Mouse (Mus musculus) adrenal gland, adult 10 weeks (tissue): Measurements from ENCODE around the gene Vmn1r185. TPM values are rescaled to one million over a fixed set of nuclear protein-coding genes. Genes with fewer than 3 reads are reported as not detected.

Experiments
- polyA plus RNA-seq: library from polyadenylated mRNA; stranded (reverse); fragments of 350-450 nt; fragmentation: Illumina TruSeq; extraction: RNeasy Lipid Tissue Mini Kit (QIAGEN cat#74804); gene quantifications from one replicate; pipeline ENCODE4 v1.2.3, GENCODE M21; 2014; ENCODE audit warnings: low read depth, low replicate concordance

Gene Vmn1r185
- not detected for polyA plus RNA-seq

GRCm38 (mm10) chr7:26618364-26618763 is at the start of gene Vmn1r185:
Gene Vmn1r185 (minus strand): TSS chr7:26618464.

Other genes with a start within 250 kb of the Vmn1r185 start
- gene Nlrp9c, start 214.8 kb downstream of the Vmn1r185 start, polyA plus RNA-seq: not detected
- gene Nlrp4a, start 183.4 kb downstream of the Vmn1r185 start, polyA plus RNA-seq: not detected
- gene Nlrp9a, start 83.4 kb downstream of the Vmn1r185 start, polyA plus RNA-seq: not detected
- gene Cyp2b23, start 68.0 kb upstream of the Vmn1r185 start, polyA plus RNA-seq: not detected
- not detected for gene Cyp2b19, start 138.7 kb upstream of the Vmn1r185 start, polyA plus RNA-seq
- gene Cyp2g1, start 190.4 kb upstream of the Vmn1r185 start, polyA plus RNA-seq: not detected
- gene Cyp2a5, start 216.8 kb upstream of the Vmn1r185 start, polyA plus RNA-seq: not detected